Mouse (Mus musculus) midbrain, embryonic 10.5 days (tissue): Measurements from ENCODE around the gene Ube2g2. TPM values are rescaled to one million over a fixed set of nuclear protein-coding genes. Genes with fewer than 3 reads are reported as not detected.

ENCODE experiments used
- DNase-seq: peaks from one replicate; pipeline ENCODE4 v3.0.0-alpha.2; 2017; ENCODE audit warnings: low spot score
- H3K27ac ChIP-seq: fragments of 300-500 bp; sonication (generic); replicated peaks from 2 replicates; pipeline ENCODE4 v1.5.1; 2016; ENCODE audit warnings: mild to moderate bottlenecking
- H3K27me3 ChIP-seq: fragments of 300-500 bp; sonication (generic); 2 replicates; pipeline ENCODE4 v1.6.1; 2016; ENCODE audit warnings: low read depth, mild to moderate bottlenecking; ENCODE audit not compliant: poor library complexity, severe bottlenecking
- H3K36me3 ChIP-seq: fragments of 300-500 bp; sonication (generic); 2 replicates; pipeline ENCODE4 v1.6.1; 2016; ENCODE audit warnings: mild to moderate bottlenecking, moderate library complexity
- H3K4me1 ChIP-seq: fragments of 300-500 bp; sonication (generic); 2 replicates; pipeline ENCODE4 v1.6.1; 2016
- H3K4me3 ChIP-seq: fragments of 300-500 bp; sonication (generic); 2 replicates; pipeline ENCODE4 v1.5.1; 2016; ENCODE audit warnings: mild to moderate bottlenecking, moderate library complexity
- H3K9me3 ChIP-seq: fragments of 300-500 bp; sonication (generic); replicated peaks from 2 replicates; pipeline ENCODE4 v1.6.1; 2016; ENCODE audit warnings: mild to moderate bottlenecking
- WGBS: fragments of 180-500 bp; shearing (Covaris S2); methylation state at CpG from one replicate; pipeline ENCODE4 v1.1.7; 2016; 5-methylcytosine and 5-hydroxymethylcytosine counted together
- polyA plus RNA-seq: library from polyadenylated mRNA; unstranded; fragments of >200 nt; fragmentation: Nextera tagmentation; extraction: Ambion mirVana; gene quantifications from 2 replicates; pipeline ENCODE4 v1.2.1, GENCODE M21; 2016

The Ube2g2 gene
- 104 and 107 TPM in 2 replicates for polyA plus RNA-seq

DNA sequence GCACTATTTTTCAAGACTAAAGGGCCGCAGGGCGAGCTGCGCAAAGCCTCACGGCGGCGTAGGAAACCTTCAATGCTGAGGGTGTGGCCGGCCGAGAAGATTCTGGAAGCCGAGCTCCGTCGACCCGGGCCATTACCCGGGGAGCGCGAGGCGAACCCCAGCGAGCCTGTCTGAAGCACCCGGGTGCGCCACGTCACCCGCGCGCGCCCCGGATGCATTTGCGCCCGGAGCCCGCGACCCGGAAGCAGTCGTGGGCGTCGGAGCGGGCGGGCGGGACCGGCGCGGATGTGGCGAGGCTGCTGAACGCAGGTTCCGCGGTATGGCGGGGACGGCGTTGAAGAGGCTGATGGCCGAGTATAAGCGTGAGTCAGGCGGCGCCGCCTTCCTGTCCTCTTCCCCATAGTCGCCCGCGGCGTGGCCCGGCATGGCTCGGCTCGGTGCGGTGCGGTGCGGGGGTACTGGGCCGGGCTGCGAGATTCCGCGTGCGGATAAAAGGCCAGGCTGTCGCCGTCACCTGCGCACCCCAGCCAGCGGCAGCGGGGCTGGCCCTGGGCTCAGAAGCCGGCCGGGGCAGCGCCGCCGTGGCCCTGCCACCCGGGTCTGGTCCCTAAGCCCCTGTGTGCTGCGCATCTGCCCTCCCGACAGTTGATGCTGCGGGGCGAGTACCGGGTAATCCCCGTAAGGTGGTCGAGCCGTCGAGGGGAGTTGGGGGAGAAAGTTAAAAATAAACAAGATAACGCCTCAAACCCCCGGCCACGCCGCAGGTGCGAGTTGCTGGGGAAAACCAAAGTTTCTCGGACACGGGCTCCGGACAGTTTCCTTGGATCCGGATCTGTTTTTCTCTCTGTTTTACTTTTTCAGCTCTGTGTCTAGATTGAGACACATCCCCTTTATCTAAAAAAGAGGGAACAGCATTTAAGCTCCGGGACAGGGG is at the start of gene Ube2g2:
TSS of gene Ube2g2 (plus strand) at position 221 of the 934 bp plus-strand sequence.
- WGBS = under 1% methylated on average over 86 of the region's 96 CpGs
- Histone ChIP-seq H3K9me3 (no peaks in the 10 kb centered on the region), H3K27ac (peak within 1 kb of the TSS; percentile 90), H3K27me3 (no peaks in the 10 kb centered on the region), H3K4me3 (peak within 1 kb of the TSS; percentile 78), H3K36me3 (peaks cover 42% of the 10 kb centered on the region), H3K4me1 (peaks cover 33% of the 10 kb centered on the region)
- peak; percentile 88 for DNase-seq

DNA sequence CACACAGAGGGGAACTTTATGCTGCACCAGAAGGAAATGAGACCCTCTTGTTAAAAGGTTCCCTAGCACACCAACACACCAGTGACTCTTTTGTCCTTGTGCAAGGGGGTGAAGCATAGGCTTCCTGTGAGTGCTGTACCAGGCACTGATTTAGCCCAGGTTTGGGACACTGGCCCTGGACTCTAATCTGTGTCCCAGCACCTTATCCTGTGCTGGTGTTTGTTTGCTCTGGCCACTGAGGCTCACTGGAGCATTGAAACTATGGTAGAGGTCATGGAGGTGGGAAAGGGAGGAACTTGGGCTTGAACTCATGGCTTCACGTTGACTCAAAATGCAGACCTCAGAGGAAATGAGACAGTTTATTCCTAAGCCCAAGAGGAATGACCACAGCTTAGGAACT is 48.9 kb upstream of the Ube2g2 start:
- no peaks in the 10 kb centered on the region for H3K27me3 ChIP-seq
- no peaks in the 10 kb centered on the region for H3K36me3 ChIP-seq
- WGBS = 71% methylated on average over 1 of the region's 1 CpGs
- no peak for DNase-seq
- peaks cover 15% of the 10 kb centered on the region for H3K4me1 ChIP-seq
- H3K4me3 ChIP-seq = no peak overlapping the region
- H3K27ac ChIP-seq = no peak overlapping the region
- H3K9me3 ChIP-seq = no peaks in the 10 kb centered on the region

DNA sequence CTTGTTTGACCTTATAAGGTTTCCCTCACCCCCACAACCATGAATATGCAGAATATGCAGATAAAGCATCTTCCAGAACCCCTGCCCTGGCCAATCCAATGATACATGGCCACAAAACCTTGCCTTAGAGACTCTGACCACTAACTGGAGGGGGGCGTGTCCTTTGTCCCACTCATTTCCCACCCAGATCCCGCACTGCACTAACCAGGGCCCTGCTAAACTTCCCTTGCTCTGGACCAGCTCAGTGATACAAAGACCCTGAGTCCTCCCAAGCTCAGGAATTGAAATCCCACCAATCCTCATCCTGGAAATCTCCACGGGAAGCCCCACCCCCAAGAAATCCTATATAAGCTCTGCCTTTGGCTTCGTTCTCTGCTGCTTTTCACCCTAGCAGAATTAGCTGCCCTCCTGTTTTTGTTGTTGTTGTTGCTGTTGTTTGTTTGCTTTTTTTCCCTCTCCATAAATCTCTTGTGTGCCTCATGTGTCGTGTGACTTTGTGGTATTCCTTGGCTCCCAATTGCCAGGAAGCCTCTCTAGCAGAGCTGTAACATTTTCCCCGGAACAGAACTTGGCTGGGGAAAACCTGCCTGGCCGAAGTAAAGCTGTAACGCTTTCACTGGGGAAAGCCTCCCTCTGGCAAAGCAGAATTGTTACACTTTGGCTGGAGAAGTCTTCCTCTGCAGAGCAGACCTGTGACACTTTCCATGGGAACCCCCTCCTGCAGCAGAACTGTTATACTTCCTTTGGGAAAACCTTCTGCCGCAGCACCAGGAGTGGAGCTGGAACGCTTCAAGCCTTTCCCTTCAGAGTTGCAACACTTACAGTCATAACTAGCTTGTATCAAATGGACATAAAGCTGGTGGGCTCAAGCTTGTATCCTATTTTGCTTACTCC is 41.8 kb upstream of the Ube2g2 start:
- Histone ChIP-seq H3K4me3 (no peak overlapping the region), H3K27me3 (no peaks in the 10 kb centered on the region), H3K36me3 (no peaks in the 10 kb centered on the region), H3K9me3 (no peaks in the 10 kb centered on the region), H3K4me1 (peaks cover 32% of the 10 kb centered on the region), H3K27ac (no peak overlapping the region)
- no peak for DNase-seq
- 65% methylated on average over 10 of the region's 10 CpGs for WGBS

DNA sequence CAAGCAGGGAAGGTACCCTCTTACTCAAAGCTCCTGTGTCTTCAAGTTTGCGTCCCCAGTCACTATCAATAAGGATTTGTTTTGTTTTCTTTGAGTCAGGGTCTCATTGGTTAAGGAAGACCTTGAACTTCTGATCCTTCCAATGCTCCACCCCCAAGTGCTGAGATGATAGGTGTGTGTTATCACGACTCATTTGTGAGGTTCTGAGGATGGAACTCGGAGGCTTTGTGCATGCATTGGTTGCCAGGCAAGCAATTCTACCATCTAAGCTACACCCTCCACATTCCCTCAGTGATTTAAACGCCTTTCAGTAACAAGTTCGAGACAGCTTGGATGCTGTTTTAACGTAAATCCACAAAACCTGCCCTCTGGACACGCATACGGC is 41.1 kb upstream of the Ube2g2 start:
- Histone ChIP-seq H3K36me3 (0 out of 2 replicates have a peak, but pooled peaks cover 5% of the 10 kb centered on the region), H3K4me1 (peaks cover 32% of the 10 kb centered on the region), H3K27ac (peak overlapping the region; percentile 90), H3K4me3 (peak overlapping the region; percentile 89), H3K9me3 (no peaks in the 10 kb centered on the region), H3K27me3 (no peaks in the 10 kb centered on the region)
- 14% methylated on average over 8 of the region's 8 CpGs for WGBS
- DNase-seq = no peak

DNA sequence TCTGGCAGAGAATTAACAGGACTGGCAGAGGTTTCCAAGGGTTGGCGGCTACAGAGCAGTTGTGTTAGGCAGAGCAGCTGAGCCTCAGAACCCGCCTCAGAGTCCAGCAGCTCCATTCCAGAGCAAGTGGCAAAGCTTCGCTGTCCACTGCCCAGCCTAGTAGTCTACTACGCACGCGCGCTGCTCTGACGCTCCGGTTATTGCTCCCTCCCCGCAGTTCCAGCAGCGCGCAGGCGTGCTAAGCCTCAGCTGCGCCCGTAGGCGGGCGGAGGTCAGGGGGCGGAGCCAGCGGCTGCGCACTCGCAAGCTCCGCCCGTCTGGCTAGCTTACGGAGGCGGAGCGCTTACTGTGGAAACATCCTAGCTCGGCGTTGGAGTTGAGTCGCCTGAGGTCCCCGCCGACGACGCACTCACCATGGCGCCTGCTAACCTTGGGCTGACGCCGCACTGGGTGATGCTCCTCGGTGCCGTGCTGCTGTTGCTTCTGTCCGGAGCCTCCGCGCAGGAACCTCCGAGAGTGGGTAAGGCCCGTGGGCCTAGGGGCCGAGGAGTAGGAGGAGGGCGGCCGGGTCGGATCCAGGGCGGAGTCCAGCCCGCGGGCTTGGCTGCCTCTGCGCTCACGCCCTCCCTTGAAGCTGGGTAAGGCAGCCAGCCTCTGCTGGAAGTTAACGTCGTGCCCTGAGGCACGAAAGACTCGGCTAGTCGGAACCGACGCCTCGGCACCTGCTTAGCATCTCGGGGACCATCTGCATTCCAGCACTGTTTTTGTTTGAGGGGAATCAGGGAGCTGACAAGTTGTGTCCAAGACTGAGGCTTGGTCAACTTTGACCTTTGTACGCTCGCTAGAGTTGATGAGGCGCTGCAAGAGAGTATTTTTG is 40.4 kb upstream of the Ube2g2 start, which contains the start of gene Pttg1ip:
TSS of gene Pttg1ip (plus strand) at position 313 of the 877 bp plus-strand sequence.
- H3K27ac ChIP-seq = peak within 1 kb of the TSS; percentile 90

DNA sequence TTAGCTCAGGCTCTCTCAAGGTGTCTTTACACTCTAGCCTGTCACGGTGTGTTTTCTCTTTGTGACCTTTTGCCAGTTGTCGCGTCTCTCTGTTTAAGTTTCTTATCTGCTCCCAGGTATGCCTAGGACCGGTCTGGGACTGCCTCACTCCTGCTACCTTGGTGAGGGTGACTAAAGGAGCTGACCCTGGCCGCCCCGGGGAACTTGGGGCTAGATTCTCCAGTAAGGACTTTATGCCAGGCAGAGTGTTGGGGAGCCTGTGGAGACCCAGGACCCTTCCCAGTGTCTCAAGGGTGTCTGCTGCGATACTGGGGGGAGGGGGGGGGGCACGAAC is 39.8 kb upstream of the Ube2g2 start:
- H3K4me1 ChIP-seq = peaks cover 32% of the 10 kb centered on the region
- 12% methylated on average over 8 of the region's 8 CpGs for WGBS
- peak overlapping the region; percentile 89 for H3K4me3 ChIP-seq
- H3K36me3 ChIP-seq = peaks cover 13% of the 10 kb centered on the region
- no peak for DNase-seq
- H3K27me3 ChIP-seq = no peaks in the 10 kb centered on the region
- H3K27ac ChIP-seq = peak overlapping the region; percentile 90
- H3K9me3 ChIP-seq = no peaks in the 10 kb centered on the region

More for the DNA sequence above, 40.4 kb upstream of the Ube2g2 start, which contains the start of gene Pttg1ip:
- no peaks in the 10 kb centered on the region for H3K9me3 ChIP-seq
- H3K27me3 ChIP-seq = no peaks in the 10 kb centered on the region
- peak within 1 kb of the TSS; percentile 89 for H3K4me3 ChIP-seq
- WGBS = under 1% methylated on average over 64 of the region's 64 CpGs
- peak; percentile 95 for DNase-seq
- peaks cover 32% of the 10 kb centered on the region for H3K4me1 ChIP-seq
- peaks cover 7% of the 10 kb centered on the region; the same call in 1 of the 2 replicates for H3K36me3 ChIP-seq

DNA sequence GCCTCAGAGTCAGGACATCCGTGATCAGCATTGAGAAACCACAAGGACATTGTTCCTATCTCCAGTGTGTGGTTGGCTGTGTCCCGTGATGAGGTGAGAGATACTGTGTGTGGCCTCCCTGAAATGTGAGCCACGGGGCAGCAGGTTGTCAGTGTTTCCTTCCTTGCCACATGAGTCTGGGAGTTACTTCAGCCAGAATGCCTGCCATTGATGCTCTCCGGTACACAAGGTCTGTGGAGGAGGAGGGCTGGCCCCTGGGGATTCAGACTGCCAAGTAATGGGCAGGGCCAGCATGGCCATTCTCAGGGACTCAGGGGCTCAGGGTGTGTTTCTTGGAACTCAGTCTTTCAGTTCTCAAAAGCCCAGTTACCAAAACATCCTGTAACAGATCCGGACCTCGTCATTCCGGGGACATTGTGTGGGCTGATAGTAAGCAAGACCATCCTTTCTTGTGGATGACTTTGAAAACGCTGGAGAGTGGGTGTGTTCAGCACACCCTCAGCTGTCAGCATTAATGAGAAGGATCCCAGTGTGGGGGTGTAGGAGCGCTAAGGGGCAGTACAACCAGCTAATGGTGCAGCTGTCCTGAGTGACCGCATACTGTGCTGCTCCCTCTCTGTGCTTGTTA is 38.2 kb upstream of the Ube2g2 start:
- Histone ChIP-seq H3K27ac (no peak overlapping the region), H3K27me3 (no peaks in the 10 kb centered on the region), H3K4me1 (peaks cover 36% of the 10 kb centered on the region), H3K36me3 (peaks cover 27% of the 10 kb centered on the region), H3K9me3 (no peaks in the 10 kb centered on the region), H3K4me3 (no peak overlapping the region)
- 86% methylated on average over 10 of the region's 10 CpGs for WGBS
- no peak for DNase-seq

DNA sequence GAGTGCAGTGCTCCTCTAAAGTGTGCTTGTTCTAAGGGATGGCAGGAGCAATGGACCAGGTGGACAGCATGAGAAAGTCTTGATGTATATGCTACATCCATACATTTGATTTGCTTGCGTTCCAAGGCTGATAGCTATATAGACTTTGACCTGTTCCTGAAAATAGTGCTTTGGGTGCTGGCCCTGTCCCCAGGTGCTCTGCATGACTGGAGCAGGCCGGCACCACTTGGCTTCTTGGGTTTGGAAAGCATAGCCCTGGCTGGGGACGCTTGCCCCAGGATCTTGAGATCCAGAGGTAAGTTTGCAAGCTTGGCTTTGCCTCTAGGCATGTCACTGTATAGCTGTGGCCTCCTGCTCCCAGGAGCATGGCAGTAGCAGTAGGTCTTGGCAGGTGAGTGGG is 35.4 kb upstream of the Ube2g2 start:
- Histone ChIP-seq H3K4me3 (no peak overlapping the region), H3K27ac (no peak overlapping the region), H3K9me3 (no peaks in the 10 kb centered on the region), H3K27me3 (no peaks in the 10 kb centered on the region), H3K4me1 (peaks cover 33% of the 10 kb centered on the region), H3K36me3 (peaks cover 53% of the 10 kb centered on the region)
- 93% methylated on average over 3 of the region's 3 CpGs for WGBS
- DNase-seq = no peak

DNA sequence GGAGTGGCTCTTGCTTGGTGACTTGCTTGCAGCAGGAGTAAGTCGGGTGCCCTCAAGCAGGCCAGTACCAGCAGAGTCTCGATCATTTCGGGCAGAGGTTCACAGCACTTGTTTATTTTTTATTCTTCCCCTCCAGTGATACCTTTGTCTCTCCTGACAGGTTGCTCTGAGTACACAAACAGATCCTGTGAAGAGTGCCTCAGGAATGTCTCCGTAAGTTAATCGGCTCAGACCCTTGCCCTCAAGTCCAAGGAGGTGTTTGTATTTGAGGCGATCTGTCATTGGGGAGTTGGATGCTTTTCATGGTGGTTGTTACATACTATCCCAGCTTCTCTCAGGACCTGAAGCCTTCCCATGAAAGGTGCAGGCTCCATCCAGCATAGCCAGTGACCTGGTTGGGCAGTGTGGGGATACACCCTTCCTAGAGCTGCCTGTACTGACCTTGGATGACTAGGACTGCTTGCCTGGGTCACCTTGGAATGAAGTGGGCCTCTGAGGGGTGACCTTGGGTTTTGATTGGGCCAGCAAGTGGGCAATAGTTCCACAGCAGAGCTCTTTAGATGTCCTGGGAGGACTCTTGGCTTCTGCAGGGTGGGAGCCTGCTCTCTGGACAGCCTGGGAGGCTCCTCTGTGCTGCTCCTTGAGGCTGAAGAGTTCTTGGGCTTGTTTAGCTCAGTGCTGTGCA is 34.8 kb upstream of the Ube2g2 start:
- no peak for DNase-seq
- H3K4me3 ChIP-seq = no peak overlapping the region
- H3K27me3 ChIP-seq = no peaks in the 10 kb centered on the region
- no peaks in the 10 kb centered on the region for H3K9me3 ChIP-seq
- H3K27ac ChIP-seq = no peak overlapping the region
- peaks cover 27% of the 10 kb centered on the region for H3K4me1 ChIP-seq
- WGBS = 92% methylated on average over 6 of the region's 6 CpGs
- H3K36me3 ChIP-seq = peaks cover 57% of the 10 kb centered on the region

DNA sequence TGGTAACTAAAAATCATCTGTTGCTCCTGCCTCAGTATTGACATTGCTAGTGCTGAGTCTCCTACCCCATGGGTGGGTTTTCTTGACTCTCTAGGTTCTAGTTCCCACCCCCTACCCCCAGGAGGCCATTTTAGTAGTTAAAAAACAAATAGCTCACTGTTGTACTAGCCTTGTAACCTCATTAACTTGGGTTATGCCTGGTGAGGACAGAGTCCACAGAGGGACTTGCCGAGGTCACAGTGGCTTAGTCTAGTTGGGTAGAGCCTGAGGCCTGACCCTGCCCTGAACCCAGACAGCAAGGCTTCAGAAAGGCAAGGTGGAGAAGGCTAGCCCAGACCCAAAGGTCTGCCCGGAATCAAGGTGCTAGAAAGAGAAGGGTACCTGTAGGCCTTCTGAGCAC is 34.0 kb upstream of the Ube2g2 start:
- H3K4me1 ChIP-seq = peaks cover 19% of the 10 kb centered on the region
- H3K27me3 ChIP-seq = no peaks in the 10 kb centered on the region
- no peaks in the 10 kb centered on the region for H3K9me3 ChIP-seq
- no peak overlapping the region for H3K27ac ChIP-seq
- H3K36me3 ChIP-seq = peaks cover 65% of the 10 kb centered on the region
- no peak overlapping the region for H3K4me3 ChIP-seq
- no peak for DNase-seq
- WGBS = 95% methylated on average over 2 of the region's 2 CpGs

DNA sequence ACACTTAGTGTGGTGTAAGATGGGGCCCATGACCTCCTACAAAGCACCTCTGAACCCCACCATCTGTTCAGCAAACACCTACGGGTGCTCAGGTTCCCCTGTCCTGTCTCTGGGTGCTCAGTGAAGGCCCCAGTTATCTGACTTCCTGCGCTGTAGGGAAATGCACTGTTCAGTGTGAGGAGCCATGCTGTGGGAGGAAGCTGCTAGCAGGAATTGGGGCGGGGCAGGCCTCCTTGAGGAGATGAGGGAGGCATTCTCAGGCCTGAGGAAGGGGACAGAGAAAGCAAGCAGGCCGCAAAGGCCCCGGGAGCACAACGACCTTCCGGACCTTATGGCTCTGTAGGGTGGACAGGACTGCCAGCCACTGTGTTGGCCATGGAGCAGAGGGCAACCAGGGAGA is 33.0 kb upstream of the Ube2g2 start:
- H3K9me3 ChIP-seq = no peaks in the 10 kb centered on the region
- H3K36me3 ChIP-seq = peaks cover 76% of the 10 kb centered on the region
- peaks cover 9% of the 10 kb centered on the region; the same call in 1 of the 2 replicates for H3K4me1 ChIP-seq
- no peak overlapping the region for H3K27ac ChIP-seq
- DNase-seq = no peak
- H3K4me3 ChIP-seq = no peak overlapping the region
- H3K27me3 ChIP-seq = no peaks in the 10 kb centered on the region
- WGBS = 81% methylated on average over 7 of the region's 7 CpGs
